Mouse (Mus musculus): ENCODE measurements around the gene Gch1. TPM values are rescaled to one million over a fixed set of nuclear protein-coding genes. Genes with fewer than 3 reads are reported as not detected.
"Not testable (repeated sequence)": the region's sequence is repeated elsewhere in the genome, so short reads cannot be mapped to it uniquely, and the experiment has no call there.

The Gch1 gene
- polyA plus RNA-seq, 1 experiment from 2014 or later, result 1.1 TPM

DNA sequence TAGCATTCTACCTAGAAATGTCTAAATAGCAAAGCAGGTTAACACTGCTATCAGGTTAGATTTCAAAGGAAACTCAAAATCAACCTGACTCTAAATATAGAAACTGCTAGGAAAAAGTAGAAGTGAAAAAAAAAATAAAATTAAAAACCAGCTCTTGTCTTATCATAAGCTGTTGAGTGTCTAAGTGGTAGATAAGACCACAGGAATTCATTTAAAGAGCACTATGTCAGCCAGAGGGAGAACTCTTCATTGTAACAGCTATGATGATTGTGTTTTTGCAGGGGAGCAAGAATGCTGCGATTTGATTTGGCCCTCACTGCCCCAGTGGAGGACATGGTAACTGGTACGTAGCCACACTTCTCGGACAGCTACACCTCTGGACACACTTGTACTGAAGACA, 34.9 kb downstream of the Gch1 start:
- 85% methylated on average over 3 of the region's 3 CpGs for WGBS
- H3K4me2 ChIP-seq, result no peak overlapping the region
- no peak overlapping the region for H3K9ac ChIP-seq
- H3K4me3 ChIP-seq, result no peak overlapping the region
- no peak for ATAC-seq (ENCODE audit: insufficient number of reproducible peaks, insufficient read depth, low FRiP score, low TSS enrichment, low read depth)
- H3K27ac ChIP-seq, result no peak overlapping the region
- H3K27me3 ChIP-seq, result no peaks in the 10 kb centered on the region
- H3K9me3 ChIP-seq, result no peaks in the 10 kb centered on the region
- no peaks in the 10 kb centered on the region for H3K4me1 ChIP-seq
- no peaks in the 10 kb centered on the region for H3K36me3 ChIP-seq

- Histone ChIP-seq H3K9ac (no peak overlapping the region), H3K27me3 (no peaks in the 10 kb centered on the region), H3K36me3 (no peaks in the 10 kb centered on the region), H3K9me3 (no peaks in the 10 kb centered on the region), H3K4me1 (no peaks in the 10 kb centered on the region), H3K4me3 (no peak overlapping the region), H3K27ac (no peak overlapping the region), H3K4me2 (no peak overlapping the region)
- ATAC-seq (ENCODE audit: insufficient number of reproducible peaks, insufficient read depth, low FRiP score, low TSS enrichment, low read depth), result no peak
- 88% methylated on average over 6 of the region's 6 CpGs for WGBS
These were observed 37.9 kb downstream of the Gch1 start for GRCm38 (mm10) chr14:47151306-47151705.

DNA sequence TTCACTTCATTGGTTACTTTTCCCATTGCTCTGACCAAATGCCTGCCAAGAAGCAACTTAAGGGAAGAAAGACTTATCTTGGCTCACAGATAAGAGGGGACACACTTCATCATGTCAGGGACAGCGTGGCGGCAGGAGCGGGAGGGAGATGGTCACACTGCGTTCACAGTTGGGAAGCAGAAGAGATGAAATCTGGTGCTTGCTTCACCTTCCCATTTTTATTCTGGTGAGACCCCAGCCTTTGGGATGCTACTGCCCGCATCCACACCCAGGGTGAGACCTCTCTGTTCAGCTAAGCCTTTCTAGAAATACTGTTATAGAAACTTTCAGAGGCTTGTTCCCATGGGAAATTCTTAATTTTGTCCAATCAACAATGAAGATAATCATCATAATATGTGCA, 44.9 kb downstream of the Gch1 start:
- H3K4me2 ChIP-seq, result no peak overlapping the region
- H3K27ac ChIP-seq, result no peak overlapping the region
- no peaks in the 10 kb centered on the region for H3K4me1 ChIP-seq
- ATAC-seq (ENCODE audit: insufficient number of reproducible peaks, insufficient read depth, low FRiP score, low TSS enrichment, low read depth), result no peak
- 97% methylated on average over 5 of the region's 5 CpGs for WGBS
- H3K4me3 ChIP-seq, result no peak overlapping the region
- H3K36me3 ChIP-seq, result no peaks in the 10 kb centered on the region
- H3K9me3 ChIP-seq, result no peaks in the 10 kb centered on the region
- H3K9ac ChIP-seq, result no peak overlapping the region
- no peaks in the 10 kb centered on the region for H3K27me3 ChIP-seq

- no peak for ATAC-seq (ENCODE audit: insufficient number of reproducible peaks, insufficient read depth, low FRiP score, low TSS enrichment, low read depth)
- no peaks in the 10 kb centered on the region for H3K4me1 ChIP-seq
- no peaks in the 10 kb centered on the region for H3K9me3 ChIP-seq
- no peak overlapping the region for H3K9ac ChIP-seq
- H3K27ac ChIP-seq, result no peak overlapping the region
- H3K4me3 ChIP-seq, result no peak overlapping the region
- no peaks in the 10 kb centered on the region for H3K36me3 ChIP-seq
- H3K4me2 ChIP-seq, result no peak overlapping the region
- H3K27me3 ChIP-seq, result no peaks in the 10 kb centered on the region
- 72% methylated on average over 3 of the region's 3 CpGs for WGBS
These were observed 50.4 kb downstream of the Gch1 start for GRCm38 (mm10) chr14:47138853-47139252.

GRCm38 (mm10) chr14:47136637-47137036, 52.6 kb downstream of the Gch1 start:
- no peaks in the 10 kb centered on the region for H3K4me1 ChIP-seq
- H3K36me3 ChIP-seq, result no peaks in the 10 kb centered on the region
- no peak overlapping the region for H3K4me3 ChIP-seq
- no peaks in the 10 kb centered on the region for H3K9me3 ChIP-seq
- H3K27ac ChIP-seq, result no peak overlapping the region
- H3K9ac ChIP-seq, result no peak overlapping the region
- H3K27me3 ChIP-seq, result no peaks in the 10 kb centered on the region
- no peak for ATAC-seq (ENCODE audit: insufficient number of reproducible peaks, insufficient read depth, low FRiP score, low TSS enrichment, low read depth)
- no peak overlapping the region for H3K4me2 ChIP-seq
- 69% methylated on average over 5 of the region's 5 CpGs for WGBS

DNA sequence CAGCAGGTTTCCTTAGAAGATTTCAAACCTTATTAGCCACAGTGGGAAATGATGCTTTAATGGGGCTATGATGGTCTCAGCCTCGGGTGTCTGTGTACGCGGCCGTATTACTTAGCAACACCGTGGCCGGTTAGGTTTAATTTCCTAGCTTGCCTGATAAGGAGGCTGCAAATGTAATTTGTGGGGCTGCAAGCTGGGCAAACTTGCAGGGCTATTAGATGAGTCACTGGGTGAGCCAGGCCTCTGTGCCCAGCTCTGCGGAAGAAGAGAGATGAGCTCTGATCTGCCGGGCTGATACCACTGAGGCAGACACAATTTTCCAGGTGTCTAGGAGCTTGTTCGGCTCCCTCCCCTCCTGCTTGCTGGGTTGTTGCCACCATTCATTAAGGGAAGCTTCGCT, 55.3 kb downstream of the Gch1 start:
- WGBS, result 67% methylated on average over 10 of the region's 10 CpGs
- H3K4me1 ChIP-seq, result peaks cover 6% of the 10 kb centered on the region
- no peak overlapping the region for H3K9ac ChIP-seq
- no peak for ATAC-seq (ENCODE audit: insufficient number of reproducible peaks, insufficient read depth, low FRiP score, low TSS enrichment, low read depth)
- no peak overlapping the region for H3K4me2 ChIP-seq
- H3K36me3 ChIP-seq, result no peaks in the 10 kb centered on the region
- H3K4me3 ChIP-seq, result no peak overlapping the region
- no peak overlapping the region for H3K27ac ChIP-seq
- H3K9me3 ChIP-seq, result no peaks in the 10 kb centered on the region
- no peaks in the 10 kb centered on the region for H3K27me3 ChIP-seq

DNA sequence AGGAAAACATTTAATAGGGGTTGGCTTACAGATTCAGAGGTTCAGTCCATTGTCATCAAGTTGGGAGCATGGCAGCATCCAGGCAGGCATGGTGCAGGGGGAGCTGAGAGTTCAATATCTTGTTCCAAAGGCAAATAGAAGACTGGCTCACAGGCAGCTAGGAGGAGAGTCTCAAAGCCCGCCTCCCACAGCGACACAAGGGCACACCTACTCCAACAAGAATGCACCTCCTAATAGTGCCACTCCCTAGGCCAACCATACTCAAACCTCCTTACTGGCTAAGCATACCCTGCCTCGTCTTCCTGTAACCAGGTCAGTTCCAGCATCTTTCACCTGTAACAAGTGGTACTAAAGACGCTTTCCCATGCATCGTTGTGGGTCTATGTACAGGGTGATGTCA, 61.2 kb downstream of the Gch1 start:
- H3K27ac ChIP-seq, result no peak overlapping the region
- H3K4me1 ChIP-seq, result peaks cover 7% of the 10 kb centered on the region
- no peak for ATAC-seq (ENCODE audit: insufficient number of reproducible peaks, insufficient read depth, low FRiP score, low TSS enrichment, low read depth)
- no peak overlapping the region for H3K4me2 ChIP-seq
- no peaks in the 10 kb centered on the region for H3K9me3 ChIP-seq
- H3K4me3 ChIP-seq, result no peak overlapping the region
- no peak overlapping the region for H3K9ac ChIP-seq
- H3K36me3 ChIP-seq, result no peaks in the 10 kb centered on the region
- 85% methylated on average over 5 of the region's 5 CpGs for WGBS
- H3K27me3 ChIP-seq, result no peaks in the 10 kb centered on the region

DNA sequence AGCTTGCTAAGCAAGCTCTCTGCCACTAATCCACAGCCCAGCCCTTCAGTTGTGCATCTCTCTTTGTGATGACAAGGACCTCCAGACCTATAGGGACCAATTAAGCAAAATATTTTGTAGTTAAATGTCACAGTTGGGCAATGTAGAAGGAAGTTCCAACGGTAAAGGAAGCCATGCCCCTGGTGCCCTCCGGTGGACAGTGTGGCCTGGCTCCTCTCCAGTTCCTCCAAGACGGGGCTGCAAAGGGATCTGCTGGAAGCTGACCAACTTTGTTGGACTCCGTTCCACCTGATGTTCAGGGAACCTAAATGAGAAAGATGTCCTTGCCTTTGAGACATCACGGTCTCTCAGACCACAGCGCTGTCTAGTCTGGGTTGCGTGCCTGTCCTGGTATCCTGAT, 71.7 kb downstream of the Gch1 start:
- WGBS, result 76% methylated on average over 7 of the region's 7 CpGs

GRCm38 (mm10) chr14:47116062-47116762, 73.0 kb downstream of the Gch1 start:
- Histone ChIP-seq H3K9me3 (no peaks in the 10 kb centered on the region), H3K4me1 (peaks cover 3% of the 10 kb centered on the region; the same call in 1 of the 2 replicates), H3K4me3 (no peak overlapping the region), H3K36me3 (no peaks in the 10 kb centered on the region), H3K9ac (no peak overlapping the region), H3K27ac (no peak overlapping the region), H3K4me2 (no peak overlapping the region), H3K27me3 (no peaks in the 10 kb centered on the region)
- 89% methylated on average over 9 of the region's 10 CpGs for WGBS
- no peak for ATAC-seq (ENCODE audit: insufficient number of reproducible peaks, insufficient read depth, low FRiP score, low TSS enrichment, low read depth)

More for the DNA sequence above, 71.7 kb downstream of the Gch1 start:
- H3K4me1 ChIP-seq, result no peaks in the 10 kb centered on the region
- ATAC-seq (ENCODE audit: insufficient number of reproducible peaks, insufficient read depth, low FRiP score, low TSS enrichment, low read depth), result no peak
- no peaks in the 10 kb centered on the region; the same call in 1 of the 2 replicates for H3K9me3 ChIP-seq
- H3K4me2 ChIP-seq, result no peak overlapping the region
- no peaks in the 10 kb centered on the region for H3K27me3 ChIP-seq
- H3K36me3 ChIP-seq, result no peaks in the 10 kb centered on the region
- no peak overlapping the region for H3K9ac ChIP-seq
- H3K27ac ChIP-seq, result no peak overlapping the region
- H3K4me3 ChIP-seq, result no peak overlapping the region

- Histone ChIP-seq H3K36me3 (no peaks in the 10 kb centered on the region), H3K9me3 (no peaks in the 10 kb centered on the region), H3K27ac (no peak overlapping the region), H3K9ac (no peak overlapping the region), H3K4me3 (no peak overlapping the region), H3K4me2 (no peak overlapping the region), H3K27me3 (no peaks in the 10 kb centered on the region), H3K4me1 (peaks cover 5% of the 10 kb centered on the region; the same call in 1 of the 2 replicates)
- ATAC-seq (ENCODE audit: insufficient number of reproducible peaks, insufficient read depth, low FRiP score, low TSS enrichment, low read depth), result no peak
- 56% methylated on average over 9 of the region's 9 CpGs for WGBS
These were observed 74.1 kb downstream of the Gch1 start for GRCm38 (mm10) chr14:47115154-47115553.

DNA sequence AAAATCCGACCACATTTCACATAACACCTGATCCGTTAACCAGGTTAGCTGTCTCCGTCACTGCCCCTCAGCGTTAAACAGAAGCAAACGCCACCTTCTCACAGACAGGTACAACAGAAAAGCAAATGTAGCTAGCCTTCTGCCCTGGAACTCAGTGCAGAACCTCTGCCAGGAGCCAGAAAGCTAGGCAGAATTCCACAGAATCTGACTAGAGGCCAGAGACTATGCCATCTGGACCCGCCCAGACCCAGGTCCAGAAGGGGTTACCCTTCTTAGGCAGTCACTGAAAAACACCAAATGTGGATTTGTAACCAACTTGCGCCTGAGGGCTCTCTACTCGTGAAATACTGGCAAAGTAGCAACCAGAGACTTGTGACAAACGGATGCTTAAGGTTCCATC, 77.9 kb downstream of the Gch1 start:
- Histone ChIP-seq H3K27me3 (no peaks in the 10 kb centered on the region), H3K9me3 (no peaks in the 10 kb centered on the region), H3K4me3 (no peak overlapping the region), H3K4me1 (peaks cover 5% of the 10 kb centered on the region; the same call in 1 of the 2 replicates), H3K9ac (no peak overlapping the region), H3K27ac (no peak overlapping the region), H3K4me2 (no peak overlapping the region), H3K36me3 (no peaks in the 10 kb centered on the region)
- 38% methylated on average over 9 of the region's 9 CpGs for WGBS
- no peak for ATAC-seq (ENCODE audit: insufficient number of reproducible peaks, insufficient read depth, low FRiP score, low TSS enrichment, low read depth)

DNA sequence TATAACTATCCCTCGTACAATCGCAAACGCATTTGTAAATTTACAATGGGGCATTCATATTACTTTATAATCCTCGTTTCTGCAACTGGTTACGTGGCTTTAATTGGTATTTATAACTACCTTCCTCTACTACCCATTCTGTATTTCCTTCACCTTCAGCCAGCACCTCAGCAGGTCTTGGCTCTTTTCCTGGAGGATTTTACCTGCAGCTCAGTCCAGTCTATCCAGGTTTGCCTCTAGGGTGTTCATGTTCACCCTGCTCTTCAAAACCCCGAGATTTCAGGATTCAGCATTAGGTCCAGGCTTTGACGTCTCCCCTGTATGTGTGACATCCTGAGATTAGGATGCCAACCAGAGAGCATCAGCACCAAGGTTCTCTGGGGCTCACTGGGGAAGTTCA, 78.8 kb downstream of the Gch1 start:
- H3K27me3 ChIP-seq; H3K4me2 ChIP-seq; H3K9me3 ChIP-seq; H3K4me3 ChIP-seq; H3K9ac ChIP-seq; H3K27ac ChIP-seq; H3K4me1 ChIP-seq; H3K36me3 ChIP-seq; ATAC-seq (ENCODE audit: insufficient number of reproducible peaks, insufficient read depth, low FRiP score, low TSS enrichment, low read depth): not testable (repeated sequence)
- WGBS, result 85% methylated on average over 7 of the region's 7 CpGs
